Mouse (Mus musculus): ENCODE measurements around the gene Rbpj.

DNA sequence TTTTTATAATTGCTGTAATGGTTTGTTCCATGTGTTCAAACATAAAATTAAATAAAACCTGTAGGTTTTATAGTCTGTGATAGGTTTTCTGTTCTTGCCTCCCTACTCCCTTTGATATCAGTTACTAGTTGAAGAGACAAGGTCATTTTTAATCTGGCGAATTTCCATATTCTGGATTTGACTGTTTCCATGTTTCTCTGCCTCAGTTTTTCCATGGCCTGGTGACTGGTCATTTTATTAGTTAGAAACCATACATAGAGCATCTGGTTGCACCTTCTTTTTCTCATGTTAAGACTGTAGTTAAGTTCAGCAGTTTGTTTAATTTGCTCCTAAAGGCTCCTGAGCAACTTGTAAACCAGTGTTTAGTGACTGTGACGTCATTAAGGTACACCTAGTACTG, 181.4 kb downstream of the Rbpj start:
- no peak for TF ChIP-seq USF2 (conservative IDR thresholded peaks at IDR 0.05; ENCODE audit: low read depth, low read length)
- no peak for TF ChIP-seq HCFC1 (IDR thresholded peaks at IDR 0.05; ENCODE audit: low read depth, low read length)
